Mouse (Mus musculus): ENCODE data around the gene Ttc7b. TPM values are rescaled to one million over a fixed set of nuclear protein-coding genes. Genes with fewer than 3 reads are reported as not detected.

Ttc7b gene
- polyA plus RNA-seq, 1 experiment from 2014 or later: 4.0 TPM

DNA sequence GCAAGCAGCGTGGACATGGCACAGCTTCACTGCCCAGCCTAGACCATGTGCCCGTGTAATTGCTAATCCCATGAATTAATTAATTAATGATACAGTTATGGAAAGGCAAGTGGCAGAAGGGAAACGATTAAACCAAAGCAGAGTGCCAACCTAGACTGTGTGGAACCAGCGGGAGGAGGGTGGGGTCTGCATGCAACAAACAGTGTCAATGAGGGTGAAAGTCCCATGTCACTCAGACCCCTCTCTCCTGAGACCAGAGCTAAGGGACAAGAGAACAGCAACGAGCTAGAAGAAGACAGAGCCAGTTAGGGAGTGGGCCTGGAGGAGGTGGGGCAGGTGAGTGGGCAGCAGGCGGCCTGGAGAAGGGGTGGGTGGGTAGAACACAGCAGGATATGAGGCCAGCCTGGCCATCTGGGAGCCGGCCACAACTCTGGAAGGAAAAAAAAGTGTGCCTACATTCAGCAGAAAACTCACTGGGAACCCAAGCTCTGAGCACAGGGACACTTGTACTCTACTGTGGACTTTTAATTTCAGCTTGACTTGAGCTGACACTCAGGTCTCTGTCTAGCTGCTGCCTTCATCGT is 39.1 kb downstream of the Ttc7b start:
- no peak for TF ChIP-seq CTCF (IDR thresholded peaks at IDR 0.05; ENCODE audit: low read depth)
- peaks cover 6% of the 10 kb centered on the region; the same call in 1 of the 2 replicates for H3K4me1 ChIP-seq (replicated peaks; ENCODE audit: control insufficient read depth, insufficient read depth, low read length)
- no peak for ATAC-seq
- no peak overlapping the region for H3K4me2 ChIP-seq (replicated peaks; ENCODE audit: low read depth)
- no peaks in the 10 kb centered on the region for H3K27me3 ChIP-seq (replicated peaks; ENCODE audit: control insufficient read depth, insufficient read depth, low read length)
- H3K9ac ChIP-seq (ENCODE audit: low read depth, low read length): no peak overlapping the region
- peaks cover 3% of the 10 kb centered on the region; the same call in 1 of the 2 replicates for H3K36me3 ChIP-seq (ENCODE audit: control insufficient read depth, insufficient read depth)
- H3K27ac ChIP-seq (ENCODE audit: low read depth, low read length): no peak overlapping the region
- no peaks in the 10 kb centered on the region for H3K9me3 ChIP-seq (ENCODE audit: control insufficient read depth)
- H3K4me3 ChIP-seq (ENCODE audit: low read depth, low read length): no peak overlapping the region
- WGBS: 84% methylated on average over 8 of the region's 8 CpGs

DNA sequence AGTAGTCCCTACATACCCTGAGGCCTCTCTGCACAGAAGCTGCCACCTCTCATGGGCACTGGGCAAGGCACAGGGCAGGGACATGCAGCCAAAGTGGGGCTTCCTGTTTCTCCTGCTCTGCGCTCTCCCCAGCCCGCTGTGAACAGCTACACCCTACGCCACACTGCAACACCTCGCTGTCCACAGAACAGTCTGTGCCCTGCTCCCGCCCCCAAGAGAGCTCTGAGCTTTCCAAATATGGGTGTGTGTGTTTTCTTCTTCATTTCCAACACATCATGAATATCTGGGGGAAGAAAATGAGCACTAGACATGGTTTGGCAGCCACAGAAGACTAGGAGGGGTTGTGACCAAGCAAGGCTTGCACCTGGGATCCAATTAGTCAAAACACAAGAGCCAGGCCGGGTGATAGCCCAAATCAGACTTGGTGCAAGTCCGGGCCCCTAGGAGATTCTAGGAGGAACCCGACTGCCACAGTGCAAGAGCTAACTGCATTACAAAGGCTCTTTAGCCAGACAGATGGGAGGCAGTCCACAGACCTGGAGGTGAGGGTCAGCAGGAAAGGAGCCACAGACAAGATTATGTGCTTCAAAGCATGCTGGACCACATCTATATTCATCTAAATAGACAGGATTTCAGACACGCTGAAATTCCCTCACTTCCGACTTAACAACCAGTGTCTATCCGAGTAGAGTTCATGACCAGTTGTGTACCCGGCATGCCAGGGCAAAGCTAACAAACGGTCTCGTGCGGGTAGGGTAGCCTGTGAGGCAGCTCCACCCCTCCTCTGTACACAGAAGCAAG is 39.8 kb downstream of the Ttc7b start:
- H3K9ac ChIP-seq (ENCODE audit: low read depth, low read length): no peak overlapping the region
- no peaks in the 10 kb centered on the region for H3K9me3 ChIP-seq (ENCODE audit: control insufficient read depth)
- H3K27ac ChIP-seq (ENCODE audit: low read depth, low read length): 0 out of 2 replicates have a peak overlapping the region, but pooled peaks have one; percentile 5
- no peak for TF ChIP-seq CTCF (IDR thresholded peaks at IDR 0.05; ENCODE audit: low read depth)
- H3K4me3 ChIP-seq (ENCODE audit: low read depth, low read length): no peak overlapping the region
- H3K27me3 ChIP-seq (replicated peaks; ENCODE audit: control insufficient read depth, insufficient read depth, low read length): no peaks in the 10 kb centered on the region
- no peak overlapping the region for H3K4me2 ChIP-seq (replicated peaks; ENCODE audit: low read depth)
- WGBS: 84% methylated on average over 15 of the region's 15 CpGs
- ATAC-seq: no peak
- H3K36me3 ChIP-seq (ENCODE audit: control insufficient read depth, insufficient read depth): peaks cover 3% of the 10 kb centered on the region; the same call in 1 of the 2 replicates
- H3K4me1 ChIP-seq (replicated peaks; ENCODE audit: control insufficient read depth, insufficient read depth, low read length): peaks cover 9% of the 10 kb centered on the region; the same call in 1 of the 2 replicates

DNA sequence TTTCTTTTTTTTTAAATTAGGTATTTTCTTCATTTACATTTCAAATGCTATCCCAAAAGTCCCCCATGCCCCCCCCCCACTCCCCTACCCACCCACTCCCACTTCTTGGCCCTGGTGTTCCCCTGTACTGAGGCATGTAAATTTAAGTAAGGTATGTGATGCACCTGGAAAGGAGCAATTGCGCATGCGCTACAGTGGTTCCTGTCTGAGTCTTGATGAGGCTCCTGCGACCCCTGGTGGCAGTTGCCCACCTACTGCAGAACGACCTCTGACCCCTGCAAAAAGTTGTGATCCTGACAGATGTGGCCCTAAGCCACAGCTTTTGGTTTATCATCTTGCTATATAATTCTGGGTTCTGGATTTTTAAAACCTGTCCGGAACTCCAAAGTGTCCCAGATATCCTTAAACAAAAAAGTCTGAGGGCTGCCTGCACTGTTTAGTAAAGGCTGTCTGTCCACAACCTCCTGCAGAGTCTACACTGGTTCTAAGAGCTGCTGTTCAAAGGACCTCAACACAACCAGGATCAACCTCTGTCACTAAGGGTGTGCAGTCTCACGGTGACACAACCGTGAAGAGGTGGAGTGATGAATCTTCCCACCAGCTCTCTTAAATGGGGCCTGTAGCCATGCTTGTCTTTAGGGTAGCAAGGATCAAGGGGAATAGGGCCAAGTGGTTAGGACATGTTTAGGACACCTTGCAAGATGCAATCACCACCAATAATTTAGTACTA is 40.6 kb downstream of the Ttc7b start:
- H3K4me1 ChIP-seq (replicated peaks; ENCODE audit: control insufficient read depth, insufficient read depth, low read length): peaks cover 9% of the 10 kb centered on the region; the same call in 1 of the 2 replicates
- no peaks in the 10 kb centered on the region for H3K27me3 ChIP-seq (replicated peaks; ENCODE audit: control insufficient read depth, insufficient read depth, low read length)
- WGBS: 29% methylated on average over 7 of the region's 7 CpGs
- H3K9ac ChIP-seq (ENCODE audit: low read depth, low read length): no peak overlapping the region
- H3K4me2 ChIP-seq (replicated peaks; ENCODE audit: low read depth): no peak overlapping the region
- H3K36me3 ChIP-seq (ENCODE audit: control insufficient read depth, insufficient read depth): no peaks in the 10 kb centered on the region; the same call in 1 of the 2 replicates
- H3K4me3 ChIP-seq (ENCODE audit: low read depth, low read length): no peak overlapping the region
- H3K9me3 ChIP-seq (ENCODE audit: control insufficient read depth): no peaks in the 10 kb centered on the region
- TF ChIP-seq CTCF (IDR thresholded peaks at IDR 0.05; ENCODE audit: low read depth): peak; percentile 89
- no peak overlapping the region for H3K27ac ChIP-seq (ENCODE audit: low read depth, low read length)
- ATAC-seq: peak; percentile 53

DNA sequence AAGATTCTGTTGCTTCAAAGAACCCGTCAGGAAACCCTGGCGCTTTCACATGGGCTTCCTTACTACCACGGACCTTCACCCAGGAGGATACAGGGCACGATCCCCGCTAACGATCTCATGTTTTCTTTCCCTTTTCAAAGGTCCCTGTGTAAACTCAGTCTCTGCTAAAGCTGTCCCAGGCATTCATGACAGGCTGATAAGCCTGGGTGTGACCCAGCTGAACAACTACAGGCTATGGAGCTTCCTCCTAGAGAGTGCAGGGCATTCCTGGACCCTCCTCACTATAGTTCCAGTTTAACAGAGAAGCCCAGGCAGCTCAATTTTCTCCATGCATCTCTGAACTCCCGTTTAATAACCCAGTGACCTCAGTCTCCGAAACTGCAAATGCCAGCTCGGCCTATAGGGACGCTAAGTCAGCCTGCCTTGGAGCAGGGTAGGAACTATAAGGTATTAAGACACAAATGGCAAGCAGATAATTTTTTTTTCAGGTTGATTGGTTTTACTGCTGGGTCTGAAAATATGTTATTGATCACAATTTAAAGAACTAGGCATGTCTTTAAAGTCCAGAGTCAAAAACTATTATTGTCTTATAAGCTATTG is 41.3 kb downstream of the Ttc7b start:
- H3K4me3 ChIP-seq (ENCODE audit: low read depth, low read length): 0 out of 2 replicates have a peak overlapping the region, but pooled peaks have one; percentile 2
- peak; percentile 48 for TF ChIP-seq CTCF (IDR thresholded peaks at IDR 0.05; ENCODE audit: low read depth)
- peak overlapping the region; percentile 81 for H3K27ac ChIP-seq (ENCODE audit: low read depth, low read length)
- peaks cover 9% of the 10 kb centered on the region; the same call in 1 of the 2 replicates for H3K4me1 ChIP-seq (replicated peaks; ENCODE audit: control insufficient read depth, insufficient read depth, low read length)
- H3K36me3 ChIP-seq (ENCODE audit: control insufficient read depth, insufficient read depth): no peaks in the 10 kb centered on the region; the same call in 1 of the 2 replicates
- H3K9me3 ChIP-seq (ENCODE audit: control insufficient read depth): no peaks in the 10 kb centered on the region
- peak overlapping the region; percentile 51 for H3K4me2 ChIP-seq (replicated peaks; ENCODE audit: low read depth)
- no peak overlapping the region for H3K9ac ChIP-seq (ENCODE audit: low read depth, low read length)
- H3K27me3 ChIP-seq (replicated peaks; ENCODE audit: control insufficient read depth, insufficient read depth, low read length): no peaks in the 10 kb centered on the region
- ATAC-seq: peak; percentile 61
- WGBS: 36% methylated on average over 10 of the region's 10 CpGs

DNA sequence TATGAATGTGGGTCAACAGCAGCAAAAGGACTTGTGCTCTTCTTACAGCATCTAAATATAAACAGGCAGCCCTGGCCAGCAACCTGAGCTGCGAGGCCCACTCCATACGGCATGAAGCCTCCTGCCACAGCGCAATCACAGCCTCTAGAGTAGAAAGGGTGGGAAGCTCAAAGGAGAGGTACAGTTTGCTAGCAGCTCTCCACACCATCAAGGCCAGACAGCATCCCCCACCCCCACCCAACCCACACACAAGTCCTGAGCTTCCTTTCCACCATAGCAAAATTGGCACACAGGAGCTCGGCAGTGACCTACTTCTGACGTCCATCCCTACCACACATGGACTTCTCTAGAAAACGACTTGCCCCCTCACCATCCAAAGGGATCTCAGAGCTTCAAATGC is 42.0 kb downstream of the Ttc7b start:
- no peaks in the 10 kb centered on the region for H3K27me3 ChIP-seq (replicated peaks; ENCODE audit: control insufficient read depth, insufficient read depth, low read length)
- no peak overlapping the region for H3K4me3 ChIP-seq (ENCODE audit: low read depth, low read length)
- no peaks in the 10 kb centered on the region; the same call in 1 of the 2 replicates for H3K36me3 ChIP-seq (ENCODE audit: control insufficient read depth, insufficient read depth)
- TF ChIP-seq CTCF (IDR thresholded peaks at IDR 0.05; ENCODE audit: low read depth): no peak
- no peak for ATAC-seq
- peaks cover 9% of the 10 kb centered on the region for H3K4me1 ChIP-seq (replicated peaks; ENCODE audit: control insufficient read depth, insufficient read depth, low read length)
- H3K4me2 ChIP-seq (replicated peaks; ENCODE audit: low read depth): peak overlapping the region; percentile 51; the same call in 1 of the 2 replicates
- WGBS: 59% methylated on average over 6 of the region's 6 CpGs
- no peak overlapping the region for H3K9ac ChIP-seq (ENCODE audit: low read depth, low read length)
- H3K9me3 ChIP-seq (ENCODE audit: control insufficient read depth): no peaks in the 10 kb centered on the region
- peak overlapping the region; percentile 81 for H3K27ac ChIP-seq (ENCODE audit: low read depth, low read length)
